Mouse (Mus musculus) hindbrain, embryonic 15.5 days (tissue): ENCODE data around the gene Olfr1046. TPM values are rescaled to one million over a fixed set of nuclear protein-coding genes. Genes with fewer than 3 reads are reported as not detected.

Experiments used
- polyA plus RNA-seq: library from polyadenylated mRNA; unstranded; fragments of >200 nt; fragmentation: Nextera tagmentation; extraction: Ambion mirVana; gene quantifications from 2 replicates; pipeline ENCODE4 v1.2.1, GENCODE M21; 2015

The Olfr1046 gene
- polyA plus RNA-seq, 1 experiment from 2014 or later = not detected

Other genes starting within 250 kb of the Olfr1046 start
- gene Olfr1029, start 245.4 kb downstream of the Olfr1046 start, polyA plus RNA-seq = not detected in 2 replicates
- not detected in 2 replicates for gene Olfr1030, start 240.0 kb downstream of the Olfr1046 start, polyA plus RNA-seq
- gene Olfr1031, start 229.0 kb downstream of the Olfr1046 start, polyA plus RNA-seq = not detected in 2 replicates
- gene Olfr1032, start 213.8 kb downstream of the Olfr1046 start, polyA plus RNA-seq = not detected in 2 replicates
- gene Olfr1033, start 198.7 kb downstream of the Olfr1046 start, polyA plus RNA-seq = 0.25 TPM in 1 of 2 replicates, not detected in the other
- gene Olfr1034, start 173.5 kb downstream of the Olfr1046 start, polyA plus RNA-seq = not detected in 2 replicates
- gene Olfr1036, start 145.3 kb downstream of the Olfr1046 start, polyA plus RNA-seq = not detected in 2 replicates
- gene Olfr1037, start 131.9 kb downstream of the Olfr1046 start, polyA plus RNA-seq = not detected in 2 replicates
- gene Olfr1039, start 83.4 kb downstream of the Olfr1046 start, polyA plus RNA-seq = not detected in 2 replicates
- gene Olfr1040, start 72.6 kb downstream of the Olfr1046 start, polyA plus RNA-seq = not detected in 2 replicates
- not detected in 2 replicates for gene Olfr1042, start 57.5 kb downstream of the Olfr1046 start, polyA plus RNA-seq
- not detected in 2 replicates for gene Olfr1043, start 51.8 kb downstream of the Olfr1046 start, polyA plus RNA-seq
- gene Olfr1044, start 41.5 kb downstream of the Olfr1046 start, polyA plus RNA-seq = not detected in 2 replicates
- gene Olfr52, start 33.6 kb downstream of the Olfr1046 start, polyA plus RNA-seq = not detected in 2 replicates
- gene Olfr1045, start 16.3 kb downstream of the Olfr1046 start, polyA plus RNA-seq = not detected in 2 replicates
- gene Olfr1047, start 12.1 kb upstream of the Olfr1046 start, polyA plus RNA-seq = not detected in 2 replicates
- gene Olfr1048, start 21.0 kb upstream of the Olfr1046 start, polyA plus RNA-seq = not detected in 2 replicates
- not detected in 2 replicates for gene Olfr1049, start 39.0 kb upstream of the Olfr1046 start, polyA plus RNA-seq
- not detected in 2 replicates for gene Olfr1051, start 59.8 kb upstream of the Olfr1046 start, polyA plus RNA-seq
- gene Olfr1052, start 73.1 kb upstream of the Olfr1046 start, polyA plus RNA-seq = not detected in 2 replicates
- not detected in 2 replicates for gene Olfr1053, start 96.0 kb upstream of the Olfr1046 start, polyA plus RNA-seq
- not detected in 2 replicates for gene Olfr1054, start 116.1 kb upstream of the Olfr1046 start, polyA plus RNA-seq
- gene Olfr1055, start 131.0 kb upstream of the Olfr1046 start, polyA plus RNA-seq = not detected in 2 replicates
- not detected in 2 replicates for gene Olfr1056, start 143.2 kb upstream of the Olfr1046 start, polyA plus RNA-seq
- gene Olfr1057, start 159.1 kb upstream of the Olfr1046 start, polyA plus RNA-seq = not detected in 2 replicates
- not detected in 2 replicates for gene Olfr1058, start 169.2 kb upstream of the Olfr1046 start, polyA plus RNA-seq
- gene Olfr1061, start 194.7 kb upstream of the Olfr1046 start, polyA plus RNA-seq = not detected in 2 replicates
- gene Olfr1062, start 207.4 kb upstream of the Olfr1046 start, polyA plus RNA-seq = not detected in 2 replicates
- not detected in 2 replicates for gene Olfr1065, start 231.3 kb upstream of the Olfr1046 start, polyA plus RNA-seq
- gene Olfr1066, start 237.0 kb upstream of the Olfr1046 start, polyA plus RNA-seq = not detected in 2 replicates